Comparison of ENCODE assay signal across 7 mouse cellular contexts in genomic region chr15:84629680-84630079, GRCm38 (mm10). TPM values are rescaled to one million over a fixed set of nuclear protein-coding genes. Genes with fewer than 3 reads are reported as not detected.
DNase-seq lines count a peak whose midpoint lies in the region; ATAC-seq and TF ChIP-seq lines count a peak whose summit lies in the region.

No protein-coding gene starts in this region.

- H3K9me3 ChIP-seq in hindbrain, embryonic 13.5 days, result no peaks in the 10 kb centered on the region
- H3K9me3 ChIP-seq in stomach, postnatal 0 days (ENCODE audit: control insufficient read depth, low read length), result no peaks in the 10 kb centered on the region

- H3K36me3 ChIP-seq in hindbrain, embryonic 13.5 days, result no peaks in the 10 kb centered on the region
- H3K36me3 ChIP-seq in stomach, postnatal 0 days (ENCODE audit: control insufficient read depth, insufficient read depth, low read length), result no peaks in the 10 kb centered on the region

- TF ChIP-seq CTCF in stomach, postnatal 0 days (IDR thresholded peaks at IDR 0.05; ENCODE audit: low read depth), result peak; percentile 84

- no peak overlapping the region for H3K4me2 ChIP-seq in hindbrain, embryonic 13.5 days
- H3K4me2 ChIP-seq in stomach, postnatal 0 days (replicated peaks; ENCODE audit: low read depth), result no peak overlapping the region

- H3K27me3 ChIP-seq in hindbrain, embryonic 13.5 days, result 0 out of 2 replicates have a peak, but pooled peaks cover 14% of the 10 kb centered on the region
- no peaks in the 10 kb centered on the region for H3K27me3 ChIP-seq in stomach, postnatal 0 days (ENCODE audit: control insufficient read depth, insufficient read depth, low read length)

- DNase-seq in kidney, adult 9 months, result peak; percentile 47
- no peak for DNase-seq in kidney, adult 11 months
- DNase-seq in ES-CJ7 (ENCODE audit: low read depth, low spot score), result peak; percentile 79
- peak; percentile 82 for DNase-seq in brain, adult 2 months (ENCODE audit: low read depth, low spot score)
- DNase-seq in lung, postnatal 14 days, result peak; percentile 64
- DNase-seq in stomach, postnatal 0 days (ENCODE audit: low spot score), result peak; percentile 78

- H3K27ac ChIP-seq in hindbrain, embryonic 13.5 days, result no peak overlapping the region
- no peak overlapping the region for H3K27ac ChIP-seq in stomach, postnatal 0 days (replicated peaks)

- H3K9ac ChIP-seq in hindbrain, embryonic 13.5 days, result peak overlapping the region; percentile 46; the same call in 1 of the 2 replicates
- H3K9ac ChIP-seq in stomach, postnatal 0 days (ENCODE audit: low read length), result no peak overlapping the region

- 23% methylated on average over 3 of the region's 3 CpGs for WGBS in hindbrain, embryonic 13.5 days
- 22% methylated on average over 3 of the region's 3 CpGs for WGBS in stomach, postnatal 0 days

- ATAC-seq in hindbrain, embryonic 13.5 days (ENCODE audit: low FRiP score), result peak; percentile 38; the same call in 1 of the 2 replicates
- no peak for ATAC-seq in stomach, postnatal 0 days (ENCODE audit: low FRiP score, low TSS enrichment)

- H3K4me1 ChIP-seq in hindbrain, embryonic 13.5 days (replicated peaks), result peaks cover 33% of the 10 kb centered on the region
- H3K4me1 ChIP-seq in stomach, postnatal 0 days (replicated peaks; ENCODE audit: control insufficient read depth, insufficient read depth), result no peaks in the 10 kb centered on the region

- TF ChIP-seq EP300 in stomach, postnatal 0 days (optimal IDR thresholded peaks at IDR 0.05), result no peak

- no peak overlapping the region for H3K4me3 ChIP-seq in hindbrain, embryonic 13.5 days
- H3K4me3 ChIP-seq in stomach, postnatal 0 days (ENCODE audit: low read depth, low read length), result no peak overlapping the region

RNA-seq across cellular contexts. Expression of gene Prr5, which starts 39.7 kb away (rescaled TPM):
- 18.3 and 19.6 TPM in 2 replicates for polyA plus RNA-seq in hindbrain, embryonic 13.5 days (2015; fragmentation: Nextera tagmentation; extraction: Ambion mirVana)
- polyA plus RNA-seq in stomach, postnatal 0 days (2015; fragmentation: Nextera tagmentation; extraction: Ambion mirVana), result 18.2 and 20.3 TPM in 2 replicates
